Mouse (Mus musculus) heart, embryonic 14.5 days (tissue): Measurements from ENCODE around the gene Sort1. TPM values are rescaled to one million over a fixed set of nuclear protein-coding genes. Genes with fewer than 3 reads are reported as not detected.

Experiments
- ATAC-seq: fragments of 200-750 bp; cut with Nextera tagmentation; 2 replicates; pipeline ENCODE4 v1.8.0; 2017; ENCODE audit warnings: low read depth, moderate TSS enrichment; ENCODE audit not compliant: insufficient number of reproducible peaks, insufficient read depth, low FRiP score
- H3K27ac ChIP-seq, 2 experiments: fragments of 200-500 bp in 1 of 2; fragments of 300-500 bp in 1 of 2; sonication (generic) in 1 of 2; replicated peaks in 1 of 2; 2 replicates each; pipeline ENCODE4 v1.5.1; 2012 to 2014; ENCODE audit warnings: low read depth in 2 of 2, low read length in 2 of 2, control low read depth in 1 of 2, mild to moderate bottlenecking in 1 of 2, mixed read lengths in 1 of 2; ENCODE audit not compliant: control insufficient read depth in 1 of 2, insufficient read depth in 1 of 2
- H3K27me3 ChIP-seq: fragments of 300-500 bp; sonication (generic); 2 replicates; pipeline ENCODE4 v1.6.1; 2014; ENCODE audit warnings: mild to moderate bottlenecking, low read length, control low read depth; ENCODE audit not compliant: control insufficient read depth, insufficient read depth
- H3K36me3 ChIP-seq: fragments of 300-500 bp; sonication (generic); 2 replicates; pipeline ENCODE4 v1.6.1; 2014; ENCODE audit warnings: mild to moderate bottlenecking, control low read depth, low read length, mixed read lengths; ENCODE audit not compliant: control insufficient read depth, insufficient read depth
- H3K4me1 ChIP-seq, 2 experiments: fragments of 200-500 bp in 1 of 2; fragments of 300-500 bp in 1 of 2; sonication (generic) in 1 of 2; 2 replicates each; pipeline ENCODE4 v1.6.1; 2012 to 2014; ENCODE audit warnings: low read length in 2 of 2, control low read depth in 1 of 2, mixed read lengths in 1 of 2; ENCODE audit not compliant: control insufficient read depth in 2 of 2, insufficient read depth in 2 of 2
- H3K4me2 ChIP-seq: fragments of 300-500 bp; sonication (generic); 2 replicates; pipeline ENCODE4 v1.6.1; 2014; ENCODE audit warnings: mild to moderate bottlenecking, low read length
- H3K4me3 ChIP-seq, 2 experiments: fragments of 200-500 bp in 1 of 2; fragments of 300-500 bp in 1 of 2; sonication (generic) in 1 of 2; 2 replicates each; pipeline ENCODE4 v1.5.1; 2012 to 2014; ENCODE audit warnings: low read length in 2 of 2, mild to moderate bottlenecking in 2 of 2, control low read depth in 1 of 2, low read depth in 1 of 2, moderate library complexity in 1 of 2; ENCODE audit not compliant: control insufficient read depth in 1 of 2, insufficient read depth in 1 of 2
- H3K9ac ChIP-seq: fragments of 300-500 bp; sonication (generic); 2 replicates; pipeline ENCODE4 v1.6.1; 2014; ENCODE audit warnings: mild to moderate bottlenecking, low read length
- H3K9me3 ChIP-seq: fragments of 300-500 bp; sonication (generic); 2 replicates; pipeline ENCODE4 v1.6.1; 2016; ENCODE audit warnings: low read length, control low read depth; ENCODE audit not compliant: control insufficient read depth
- WGBS: fragments of 180-500 bp; shearing (Covaris S2); extraction: QIAGEN DNeasy Blood & Tissue Kit; methylation state at CpG from one replicate; pipeline ENCODE4 v1.1.7; 2014; 5-methylcytosine and 5-hydroxymethylcytosine counted together
- polyA plus RNA-seq: library from polyadenylated mRNA; unstranded; fragments of >200 nt; fragmentation: Nextera tagmentation; extraction: Ambion mirVana; gene quantifications from 2 replicates; pipeline ENCODE4 v1.2.1, GENCODE M21; 2014

Sort1 gene
- polyA plus RNA-seq, 1 experiment from 2014 or later: 21.4 TPM

- Histone ChIP-seq H3K4me3 (no peak overlapping the region), H3K36me3 (no peaks in the 10 kb centered on the region), H3K9ac (no peak overlapping the region), H3K4me1 (no peaks in the 10 kb centered on the region; a peak in 1 of 4 replicates), H3K9me3 (no peaks in the 10 kb centered on the region), H3K4me2 (no peak overlapping the region), H3K27ac (no peak overlapping the region), H3K27me3 (0 out of 2 replicates have a peak, but pooled peaks cover 4% of the 10 kb centered on the region)
- ATAC-seq: no peak
- WGBS: 43% methylated on average over 14 of the region's 14 CpGs
Observed at GRCm38 (mm10) chr3:108405536-108406305, 121.8 kb downstream of the Sort1 start.

- no peak overlapping the region for H3K4me2 ChIP-seq
- no peaks in the 10 kb centered on the region for H3K36me3 ChIP-seq
- no peak for ATAC-seq
- no peaks in the 10 kb centered on the region for H3K9me3 ChIP-seq
- WGBS: 85% methylated on average over 24 of the region's 24 CpGs
- H3K27ac ChIP-seq: no peak overlapping the region
- no peak overlapping the region for H3K9ac ChIP-seq
- peaks cover 0 to under 1% of the 10 kb centered on the region in 2 experiments; a peak in 2 of 4 replicates for H3K4me1 ChIP-seq
- H3K4me3 ChIP-seq: no peak overlapping the region
- 0 out of 2 replicates have a peak, but pooled peaks cover 4% of the 10 kb centered on the region for H3K27me3 ChIP-seq
Observed at GRCm38 (mm10) chr3:108406306-108406885, 122.5 kb downstream of the Sort1 start.

DNA sequence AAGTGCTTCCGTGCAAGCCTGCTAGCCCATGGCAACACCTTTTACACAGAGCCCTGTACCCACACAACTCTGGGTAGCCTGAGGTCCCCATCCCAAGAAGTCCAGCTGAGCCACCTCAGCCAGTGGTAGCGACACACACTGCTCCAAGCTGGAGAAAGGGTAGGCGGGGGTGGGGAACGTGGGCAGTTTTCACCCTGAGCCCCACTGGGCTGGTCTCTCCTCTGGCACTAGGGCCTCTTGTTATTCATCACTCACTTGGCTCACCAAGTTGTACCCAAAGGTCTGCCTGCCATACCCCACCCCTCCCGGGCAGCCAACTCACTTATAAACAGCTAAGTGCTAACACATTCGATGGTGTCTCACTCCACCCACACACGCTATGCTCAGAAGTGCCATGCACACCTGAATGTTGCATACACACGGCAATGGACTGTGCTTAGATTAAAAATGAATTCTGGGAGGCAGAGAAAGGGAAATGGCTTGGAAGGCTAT, 124.7 kb downstream of the Sort1 start:
- Histone ChIP-seq H3K4me2 (no peak overlapping the region), H3K4me3 (no peak overlapping the region), H3K9me3 (peaks cover 4% of the 10 kb centered on the region; the same call in 1 of the 2 replicates), H3K36me3 (0 out of 2 replicates have a peak, but pooled peaks cover 3% of the 10 kb centered on the region), H3K27ac (no peak overlapping the region), H3K9ac (no peak overlapping the region), H3K27me3 (0 out of 2 replicates have a peak, but pooled peaks cover 4% of the 10 kb centered on the region), H3K4me1 (peaks cover 0 to 4% of the 10 kb centered on the region in 2 experiments; a peak in 2 of 4 replicates)
- WGBS: 84% methylated on average over 8 of the region's 8 CpGs
- no peak for ATAC-seq

GRCm38 (mm10) chr3:108409656-108410358, 125.9 kb downstream of the Sort1 start:
- ATAC-seq: no peak
- Histone ChIP-seq H3K4me1 (peaks cover 0 to 4% of the 10 kb centered on the region in 2 experiments; a peak in 2 of 4 replicates), H3K4me3 (no peak overlapping the region), H3K27me3 (peaks cover 6% of the 10 kb centered on the region; the same call in 1 of the 2 replicates), H3K9ac (no peak overlapping the region), H3K9me3 (peaks cover 6% of the 10 kb centered on the region; the same call in 1 of the 2 replicates), H3K36me3 (0 out of 2 replicates have a peak, but pooled peaks cover 5% of the 10 kb centered on the region), H3K4me2 (no peak overlapping the region), H3K27ac (no peak overlapping the region)
- WGBS: 60% methylated on average over 8 of the region's 8 CpGs

- Histone ChIP-seq H3K4me1 (peaks cover 3 to 9% of the 10 kb centered on the region in 2 experiments; a peak in 2 of 4 replicates), H3K27me3 (peaks cover 9% of the 10 kb centered on the region; the same call in 1 of the 2 replicates), H3K9ac (no peak overlapping the region), H3K4me3 (no peak overlapping the region), H3K4me2 (no peak overlapping the region), H3K9me3 (peaks cover 6% of the 10 kb centered on the region; the same call in 1 of the 2 replicates), H3K36me3 (0 out of 2 replicates have a peak, but pooled peaks cover 5% of the 10 kb centered on the region), H3K27ac (no peak overlapping the region)
- WGBS: 49% methylated on average over 5 of the region's 5 CpGs
- no peak for ATAC-seq
Observed at GRCm38 (mm10) chr3:108410359-108410714, 126.5 kb downstream of the Sort1 start.

Other genes starting within 250 kb of the Sort1 start
- gene Gstm4, start 239.2 kb upstream of the Sort1 start, polyA plus RNA-seq: 15.6 and 17.4 TPM in 2 replicates
- 15.3 and 20.3 TPM in 2 replicates for gene Ampd2, start 197.4 kb upstream of the Sort1 start, polyA plus RNA-seq
- gene Gnat2, start 191.3 kb upstream of the Sort1 start, polyA plus RNA-seq: 0.59 and 0.73 TPM in 2 replicates
- 71.4 and 74.0 TPM in 2 replicates for gene Gnai3, start 137.9 kb upstream of the Sort1 start, polyA plus RNA-seq
- gene Gpr61, start 129.2 kb upstream of the Sort1 start, polyA plus RNA-seq: 0.24 TPM in 1 of 2 replicates, not detected in the other
- gene Amigo1, start 97.7 kb upstream of the Sort1 start, polyA plus RNA-seq: 2.6 and 2.9 TPM in 2 replicates
- 1.8 and 2.2 TPM in 2 replicates for gene Cyb561d1, start 82.9 kb upstream of the Sort1 start, polyA plus RNA-seq
- 6.3 and 7.1 TPM in 2 replicates for gene Atxn7l2, start 73.1 kb upstream of the Sort1 start, polyA plus RNA-seq
- 3.1 and 3.8 TPM in 2 replicates for gene Sypl2, start 57.4 kb upstream of the Sort1 start, polyA plus RNA-seq
- gene Psma5, start 27.2 kb upstream of the Sort1 start, polyA plus RNA-seq: 210 and 231 TPM in 2 replicates
- 70.2 and 94.5 TPM in 2 replicates for gene Mybphl, start 80.8 kb downstream of the Sort1 start, polyA plus RNA-seq
- 17.0 and 19.3 TPM in 2 replicates for gene Psrc1, start 99.8 kb downstream of the Sort1 start, polyA plus RNA-seq
- 2.5 and 3.1 TPM in 2 replicates for gene Celsr2, start 131.5 kb downstream of the Sort1 start, polyA plus RNA-seq
- 84.5 and 85.2 TPM in 2 replicates for gene Sars, start 161.1 kb downstream of the Sort1 start, polyA plus RNA-seq